Mouse (Mus musculus): ENCODE results near the gene Aph1c. TPM values are rescaled to one million over a fixed set of nuclear protein-coding genes. Genes with fewer than 3 reads are reported as not detected.
"Not testable (repeated sequence)": the region's sequence is repeated elsewhere in the genome, so short reads cannot be mapped to it uniquely, and the experiment has no call there.

Gene Aph1c
- polyA plus RNA-seq, 3 experiments from 2014 or later, result 0.74 to 0.96 (median 0.93) TPM

GRCm38 (mm10) chr9:66832366-66832908, 2.1 kb downstream of the Aph1c start:
- ATAC-seq, result no peak

GRCm38 (mm10) chr9:66825990-66826389, 8.5 kb downstream of the Aph1c start:
- ATAC-seq, result peak; percentile 50

- ATAC-seq, result not testable (repeated sequence)
Observed at GRCm38 (mm10) chr9:66822255-66822654, 12.3 kb downstream of the Aph1c start.

DNA sequence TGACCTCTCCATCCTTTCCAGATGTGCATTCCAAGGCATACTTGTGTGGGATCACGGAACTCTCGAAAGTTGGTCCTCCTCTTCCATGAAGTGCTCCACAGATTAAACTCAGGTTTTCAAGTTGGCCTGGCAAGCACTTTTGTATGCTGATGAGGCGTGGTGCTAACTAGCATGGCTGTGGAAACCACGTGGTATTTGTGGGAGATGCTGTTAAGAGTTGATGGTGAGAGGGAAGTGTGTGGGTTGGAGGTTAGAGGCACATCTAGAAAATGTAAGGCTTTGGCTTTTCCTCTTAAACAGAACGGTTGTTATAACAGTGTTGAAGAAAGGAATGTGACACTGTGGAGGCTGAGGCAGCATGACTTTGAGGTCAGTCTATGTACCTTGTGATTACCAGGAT, 13.5 kb downstream of the Aph1c start:
- ATAC-seq, result peak; percentile 94

- ATAC-seq, result no peak
Observed at GRCm38 (mm10) chr9:66813392-66813791, 21.1 kb downstream of the Aph1c start.

GRCm38 (mm10) chr9:66805951-66806350, 28.6 kb downstream of the Aph1c start:
- not testable (repeated sequence) for ATAC-seq

- no peak for ATAC-seq
Observed at GRCm38 (mm10) chr9:66801947-66802346, 32.6 kb downstream of the Aph1c start.

DNA sequence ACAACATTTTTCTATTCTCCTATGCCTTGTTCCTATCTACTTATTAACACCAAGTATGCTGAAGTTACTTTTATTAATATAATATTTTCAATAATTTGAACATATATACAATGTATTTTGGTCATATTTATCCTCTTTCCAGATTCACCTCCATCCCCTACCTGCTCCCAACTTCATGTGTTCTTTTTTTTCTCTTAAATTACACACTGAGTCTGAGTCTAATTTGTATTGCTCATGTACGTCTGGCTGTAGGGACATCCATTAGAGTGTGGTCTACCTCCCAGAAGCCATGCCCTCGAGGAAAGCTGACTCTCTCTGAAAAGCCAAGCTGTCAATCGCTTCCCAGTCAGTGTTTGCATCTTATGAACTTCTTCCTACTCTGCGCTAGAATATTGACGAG, 37.8 kb downstream of the Aph1c start, which contains the start of gene Gm10647:
Gm10647 (plus strand) TSS at position 301 of the 400 bp plus-strand sequence.
- ATAC-seq, result no peak

DNA sequence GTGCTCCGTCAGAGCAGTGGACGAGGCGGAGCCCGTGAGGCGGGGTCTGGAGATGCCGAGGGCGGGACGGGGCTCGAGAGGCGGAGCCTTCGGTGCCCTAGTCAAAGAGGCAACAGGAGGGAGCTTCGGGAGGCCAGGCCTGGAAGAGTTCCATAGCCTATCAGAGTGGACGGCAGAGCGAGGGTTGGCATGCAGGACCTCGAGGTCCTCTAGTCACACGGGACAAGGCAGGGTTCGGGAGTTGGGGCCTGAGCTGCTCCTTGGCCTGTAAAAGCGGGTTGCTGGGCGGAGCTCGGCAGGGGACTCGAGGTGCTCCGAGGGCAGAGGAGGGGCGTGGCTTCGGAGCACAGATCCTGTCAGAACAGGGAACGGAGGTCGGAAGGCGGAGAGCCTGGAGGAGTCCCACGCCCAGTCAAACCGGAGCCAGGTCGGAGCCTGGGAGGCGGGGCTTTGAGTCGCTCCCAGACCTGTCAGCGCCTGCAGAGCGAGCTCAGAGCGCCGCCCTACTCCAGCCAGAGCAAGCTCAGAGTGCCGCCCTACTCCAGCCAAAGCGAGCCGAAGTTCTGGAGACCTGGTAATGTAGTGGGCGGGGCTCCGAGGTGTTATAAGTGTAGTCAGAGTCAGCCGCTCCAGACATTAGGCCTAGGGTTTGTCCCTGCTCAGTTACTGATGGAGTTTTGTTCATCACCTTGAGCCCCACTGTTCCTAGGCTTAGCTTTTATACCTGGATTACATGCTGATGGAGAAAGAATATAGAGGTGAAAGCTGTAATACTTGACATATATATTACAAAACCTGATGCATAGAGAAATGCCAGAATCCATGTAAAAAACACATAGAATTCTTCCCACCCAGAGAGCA, 38.8 kb downstream of the Aph1c start, which contains the start of gene Aph1b:
Aph1b (minus strand) TSS at position 27 of the 861 bp plus-strand sequence.
- peak; percentile 93 for ATAC-seq

DNA sequence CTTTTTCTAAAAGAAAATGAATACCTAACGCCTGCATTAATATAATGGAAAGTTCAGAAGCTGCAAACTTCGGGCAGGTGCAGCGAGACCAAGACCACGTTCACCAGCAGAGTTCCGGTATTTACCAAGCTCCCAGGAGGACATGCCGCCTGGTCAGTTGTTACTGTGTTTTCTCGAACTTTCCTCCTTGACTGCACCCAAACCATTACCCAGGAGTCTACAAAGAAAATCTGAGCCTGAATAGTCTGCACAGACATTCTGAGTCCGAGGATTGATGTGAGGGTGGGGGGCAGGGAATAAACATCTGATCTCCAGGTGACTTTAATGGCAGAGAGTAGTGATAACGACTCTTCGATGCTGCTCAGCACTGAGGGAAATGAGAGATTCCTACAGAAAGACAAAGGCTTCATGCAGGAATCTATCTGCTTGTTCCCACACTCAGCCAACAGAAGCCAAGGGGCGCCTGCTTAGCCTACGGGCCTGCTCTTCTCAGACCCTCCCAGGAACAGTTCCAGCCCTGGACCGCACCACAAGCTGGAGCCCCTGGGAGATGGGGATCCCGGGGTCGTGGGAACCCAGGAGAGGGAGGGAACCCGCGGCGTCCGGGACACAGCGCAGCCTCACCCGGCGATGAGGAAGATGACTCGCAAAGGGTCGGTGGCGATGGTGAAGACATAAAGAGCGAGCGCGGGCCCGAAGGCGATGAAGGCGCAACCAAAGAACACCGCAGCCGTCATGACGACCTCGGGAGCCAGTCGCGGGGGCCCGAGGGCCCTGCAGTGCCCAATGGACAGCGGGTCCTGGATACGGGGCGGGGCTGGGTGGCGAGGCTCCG, 39.7 kb downstream of the Aph1c start:
- ATAC-seq, result no peak

- ATAC-seq, result no peak
Observed at GRCm38 (mm10) chr9:66787821-66788220, 46.7 kb downstream of the Aph1c start.

GRCm38 (mm10) chr9:66784552-66784951, 50.0 kb downstream of the Aph1c start:
- ATAC-seq, result not testable (repeated sequence)

DNA sequence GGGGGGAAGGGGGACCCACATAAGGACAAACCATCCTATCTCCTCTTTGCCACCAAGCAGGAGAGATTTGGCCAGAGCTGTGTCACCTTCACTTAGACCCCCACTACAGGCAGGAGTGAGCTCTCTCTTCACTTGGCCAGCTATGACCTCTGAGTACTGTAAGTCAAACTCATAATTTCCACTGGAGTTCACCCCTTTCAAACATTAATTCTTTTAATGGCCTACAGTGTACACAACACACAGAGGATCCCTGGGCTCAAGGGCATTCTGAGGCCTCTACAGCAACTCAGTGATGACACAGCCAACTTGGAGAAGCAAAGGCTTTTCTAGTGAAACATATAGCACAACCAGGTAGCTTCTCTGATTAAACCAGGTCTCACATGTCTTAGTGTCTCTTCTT, 63.8 kb downstream of the Aph1c start:
- ATAC-seq, result no peak

DNA sequence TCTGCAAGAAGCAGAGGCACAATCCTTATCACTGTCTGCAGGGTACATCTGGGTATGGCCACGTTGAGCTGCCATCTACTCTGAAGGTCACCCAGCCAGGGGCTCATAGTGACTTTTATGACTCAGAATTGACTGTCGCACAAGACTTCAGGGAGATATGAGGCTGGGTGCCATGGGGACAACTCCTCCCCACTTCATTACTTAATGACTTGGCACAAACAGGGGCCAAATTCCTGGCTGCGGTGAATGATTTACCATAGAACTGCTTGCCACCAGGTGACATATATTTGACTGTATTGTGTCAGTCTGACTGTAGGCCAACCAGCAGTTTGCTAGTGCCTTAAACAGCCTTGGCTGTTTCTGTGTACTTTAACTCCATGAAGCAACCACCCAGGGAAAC, 65.3 kb downstream of the Aph1c start:
- no peak for ATAC-seq

DNA sequence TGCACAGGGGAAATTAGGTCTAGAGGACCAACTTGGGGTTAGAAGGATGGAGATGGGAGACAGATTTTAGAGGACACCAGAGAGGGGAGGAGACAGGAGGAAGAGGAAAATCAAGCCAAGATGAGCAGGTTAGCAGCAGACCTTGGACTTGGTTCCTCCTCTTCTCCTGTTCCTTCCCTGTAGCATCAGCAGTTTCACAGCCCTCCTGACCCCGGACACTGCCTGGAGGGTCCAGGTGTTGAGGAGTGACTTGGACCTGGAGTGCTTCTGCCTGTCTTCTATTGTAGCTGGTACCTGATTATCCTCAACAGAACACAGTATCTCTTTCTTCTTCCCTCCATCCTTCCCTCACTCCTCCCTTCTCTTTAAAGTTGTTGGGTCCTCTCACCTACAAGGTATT, 65.8 kb downstream of the Aph1c start:
- ATAC-seq, result no peak

Other genes starting within 250 kb of the Aph1c start
- gene Usp3, start 241.6 kb downstream of the Aph1c start, polyA plus RNA-seq (2017; shearing (Covaris generic)), result 100 to 1,000 TPM in 1 of 3 experiments, 10 to 100 TPM in 2; 82.2 to 141 (median 98.8) TPM
- 10 to 100 TPM in 1 of 3 experiments, 1 to 10 TPM in 2; 2.9 to 10.2 (median 8.9) TPM for gene Car12, start 121.0 kb downstream of the Aph1c start, polyA plus RNA-seq (2017; shearing (Covaris generic))
- 1 to 10 TPM; 1.7 to 3.3 (median 1.9) TPM for gene Aph1b, start 39.2 kb downstream of the Aph1c start, polyA plus RNA-seq (2017; shearing (Covaris generic))
- not detected for gene Gm10647, start 37.7 kb downstream of the Aph1c start, polyA plus RNA-seq (2017; shearing (Covaris generic))
- 100 to 1,000 TPM; 140 to 229 (median 170) TPM for gene Rab8b, start 85.0 kb upstream of the Aph1c start, polyA plus RNA-seq (2017; shearing (Covaris generic))
- 100 to 1,000 TPM; 143 to 443 (median 185) TPM for gene Rps27l, start 111.4 kb upstream of the Aph1c start, polyA plus RNA-seq (2017; shearing (Covaris generic))
- 1 to 10 TPM; 2.3 to 4.4 (median 3.4) TPM for gene Lactb, start 140.8 kb upstream of the Aph1c start, polyA plus RNA-seq (2017; shearing (Covaris generic))
- gene Tpm1, start 214.7 kb upstream of the Aph1c start, polyA plus RNA-seq (2017; shearing (Covaris generic)), result 10 to 100 TPM; 31.8 to 34.9 (median 32.4) TPM